Mouse (Mus musculus): ENCODE measurements at regions not wholly inside any gene's neighbourhood (a gene's known extent, or its start where the extent isn't known, plus 50 kb on each side); places are given as distances from the start of the nearest gene placed in this dataset.

GRCm38 (mm10) chr8:90657116-90657515, 160.1 kb downstream of the Gm19935 start:
- no peaks in the 10 kb centered on the region for H3K4me1 ChIP-seq (replicated peaks; ENCODE audit: control insufficient read depth, insufficient read depth, low read length)
- no peak overlapping the region for H3K9ac ChIP-seq (ENCODE audit: low read depth, low read length)
- no peak overlapping the region for H3K4me2 ChIP-seq
- H3K4me3 ChIP-seq (ENCODE audit: low read depth, low read length) = no peak overlapping the region
- ATAC-seq (replicated peaks; ENCODE audit: low FRiP score) (no peak), DNase-seq (ENCODE audit: low spot score) (no peak)
- 76% methylated on average over 5 of the region's 5 CpGs for WGBS
- no peaks in the 10 kb centered on the region for H3K27me3 ChIP-seq (replicated peaks; ENCODE audit: control insufficient read depth, insufficient read depth, low read length)
- H3K9me3 ChIP-seq (ENCODE audit: control insufficient read depth, low read length) = no peaks in the 10 kb centered on the region
- no peaks in the 10 kb centered on the region for H3K36me3 ChIP-seq (ENCODE audit: control insufficient read depth, insufficient read depth, low read length)
- no peak overlapping the region for H3K27ac ChIP-seq (ENCODE audit: low read depth, low read length)

- Histone ChIP-seq H3K27me3 (replicated peaks; ENCODE audit: control insufficient read depth, insufficient read depth, low read length) (no peaks in the 10 kb centered on the region), H3K27ac (ENCODE audit: low read depth, low read length) (no peak overlapping the region), H3K4me2 (no peak overlapping the region), H3K9ac (ENCODE audit: low read depth, low read length) (no peak overlapping the region), H3K36me3 (ENCODE audit: control insufficient read depth, insufficient read depth, low read length) (no peaks in the 10 kb centered on the region), H3K4me3 (ENCODE audit: low read depth, low read length) (no peak overlapping the region), H3K4me1 (replicated peaks; ENCODE audit: control insufficient read depth, insufficient read depth, low read length) (no peaks in the 10 kb centered on the region), H3K9me3 (ENCODE audit: control insufficient read depth, low read length) (no peaks in the 10 kb centered on the region)
- no peak for DNase-seq (ENCODE audit: low spot score)
- ATAC-seq (replicated peaks; ENCODE audit: low FRiP score) = no peak
- WGBS = 84% methylated on average over 5 of the region's 5 CpGs
These were observed 160.6 kb downstream of the Gm19935 start for GRCm38 (mm10) chr8:90656436-90657090.

- H3K4me2 ChIP-seq = no peak overlapping the region
- H3K9me3 ChIP-seq (ENCODE audit: control insufficient read depth, low read length) = no peaks in the 10 kb centered on the region
- H3K9ac ChIP-seq (ENCODE audit: low read depth, low read length) = no peak overlapping the region
- H3K27ac ChIP-seq (ENCODE audit: low read depth, low read length) = no peak overlapping the region
- 93% methylated on average over 2 of the region's 2 CpGs for WGBS
- DNase-seq (ENCODE audit: low spot score) (no peak), ATAC-seq (replicated peaks; ENCODE audit: low FRiP score) (no peak)
- H3K4me1 ChIP-seq (replicated peaks; ENCODE audit: control insufficient read depth, insufficient read depth, low read length) = no peaks in the 10 kb centered on the region
- H3K36me3 ChIP-seq (ENCODE audit: control insufficient read depth, insufficient read depth, low read length) = no peaks in the 10 kb centered on the region
- H3K27me3 ChIP-seq (replicated peaks; ENCODE audit: control insufficient read depth, insufficient read depth, low read length) = no peaks in the 10 kb centered on the region
- no peak overlapping the region for H3K4me3 ChIP-seq (ENCODE audit: low read depth, low read length)
These were observed 162.4 kb downstream of the Gm19935 start for GRCm38 (mm10) chr8:90654786-90655185.

- ATAC-seq (replicated peaks; ENCODE audit: low FRiP score) = no peak
- 56% methylated on average over 6 of the region's 6 CpGs for WGBS
These were observed 174.8 kb downstream of the Gm19935 start for GRCm38 (mm10) chr8:90642392-90642791.

GRCm38 (mm10) chr8:90636770-90637169, 180.4 kb downstream of the Gm19935 start:
- DNase-seq (ENCODE audit: low spot score) = no peak
- no peak overlapping the region for H3K4me2 ChIP-seq
- ATAC-seq (replicated peaks; ENCODE audit: low FRiP score) = no peak

More at GRCm38 (mm10) chr8:90642392-90642791, 174.8 kb downstream of the Gm19935 start:
- H3K27me3 ChIP-seq (replicated peaks; ENCODE audit: control insufficient read depth, insufficient read depth, low read length) = no peaks in the 10 kb centered on the region
- H3K9me3 ChIP-seq (ENCODE audit: control insufficient read depth, low read length) = no peaks in the 10 kb centered on the region
- no peak overlapping the region for H3K4me2 ChIP-seq
- no peaks in the 10 kb centered on the region for H3K36me3 ChIP-seq (ENCODE audit: control insufficient read depth, insufficient read depth, low read length)
- no peak overlapping the region for H3K4me3 ChIP-seq (ENCODE audit: low read depth, low read length)
- H3K9ac ChIP-seq (ENCODE audit: low read depth, low read length) = no peak overlapping the region
- no peaks in the 10 kb centered on the region for H3K4me1 ChIP-seq (replicated peaks; ENCODE audit: control insufficient read depth, insufficient read depth, low read length)
- no peak for DNase-seq (ENCODE audit: low spot score)
- H3K27ac ChIP-seq (ENCODE audit: low read depth, low read length) = no peak overlapping the region

GRCm38 (mm10) chr8:90635766-90636492, 181.3 kb downstream of the Gm19935 start:
- Histone ChIP-seq H3K4me2 (no peak overlapping the region), H3K27me3 (replicated peaks; ENCODE audit: control insufficient read depth, insufficient read depth, low read length) (no peaks in the 10 kb centered on the region), H3K9ac (ENCODE audit: low read depth, low read length) (no peak overlapping the region), H3K27ac (ENCODE audit: low read depth, low read length) (no peak overlapping the region), H3K9me3 (ENCODE audit: control insufficient read depth, low read length) (no peaks in the 10 kb centered on the region), H3K4me1 (replicated peaks; ENCODE audit: control insufficient read depth, insufficient read depth, low read length) (no peaks in the 10 kb centered on the region), H3K36me3 (ENCODE audit: control insufficient read depth, insufficient read depth, low read length) (no peaks in the 10 kb centered on the region), H3K4me3 (ENCODE audit: low read depth, low read length) (no peak overlapping the region)
- ATAC-seq (replicated peaks; ENCODE audit: low FRiP score) = no peak
- WGBS = 59% methylated on average over 7 of the region's 7 CpGs
- DNase-seq (ENCODE audit: low spot score) = no peak

More at GRCm38 (mm10) chr8:90636770-90637169, 180.4 kb downstream of the Gm19935 start:
- no peaks in the 10 kb centered on the region for H3K27me3 ChIP-seq (replicated peaks; ENCODE audit: control insufficient read depth, insufficient read depth, low read length)
- 80% methylated on average over 7 of the region's 7 CpGs for WGBS
- no peaks in the 10 kb centered on the region for H3K9me3 ChIP-seq (ENCODE audit: control insufficient read depth, low read length)
- H3K36me3 ChIP-seq (ENCODE audit: control insufficient read depth, insufficient read depth, low read length) = no peaks in the 10 kb centered on the region
- H3K9ac ChIP-seq (ENCODE audit: low read depth, low read length) = no peak overlapping the region
- no peak overlapping the region for H3K4me3 ChIP-seq (ENCODE audit: low read depth, low read length)
- no peaks in the 10 kb centered on the region for H3K4me1 ChIP-seq (replicated peaks; ENCODE audit: control insufficient read depth, insufficient read depth, low read length)
- no peak overlapping the region for H3K27ac ChIP-seq (ENCODE audit: low read depth, low read length)

- ATAC-seq (replicated peaks; ENCODE audit: low FRiP score) = no peak
- no peak overlapping the region for H3K4me2 ChIP-seq
These were observed 186.4 kb downstream of the Gm19935 start for GRCm38 (mm10) chr8:90630796-90631195.

GRCm38 (mm10) chr8:90608410-90608809, 208.8 kb downstream of the Gm19935 start:
- no peaks in the 10 kb centered on the region for H3K4me1 ChIP-seq (replicated peaks; ENCODE audit: control insufficient read depth, insufficient read depth, low read length)
- WGBS = 76% methylated on average over 3 of the region's 3 CpGs
- no peaks in the 10 kb centered on the region for H3K36me3 ChIP-seq (ENCODE audit: control insufficient read depth, insufficient read depth, low read length)
- no peak overlapping the region for H3K4me3 ChIP-seq (ENCODE audit: low read depth, low read length)
- H3K27me3 ChIP-seq (replicated peaks; ENCODE audit: control insufficient read depth, insufficient read depth, low read length) = no peaks in the 10 kb centered on the region
- DNase-seq (ENCODE audit: low spot score) = no peak
- H3K9me3 ChIP-seq (ENCODE audit: control insufficient read depth, low read length) = no peaks in the 10 kb centered on the region
- ATAC-seq (replicated peaks; ENCODE audit: low FRiP score) = no peak
- no peak overlapping the region for H3K9ac ChIP-seq (ENCODE audit: low read depth, low read length)
- no peak overlapping the region for H3K4me2 ChIP-seq
- no peak overlapping the region for H3K27ac ChIP-seq (ENCODE audit: low read depth, low read length)

More at GRCm38 (mm10) chr8:90630796-90631195, 186.4 kb downstream of the Gm19935 start:
- no peaks in the 10 kb centered on the region for H3K4me1 ChIP-seq (replicated peaks; ENCODE audit: control insufficient read depth, insufficient read depth, low read length)
- no peaks in the 10 kb centered on the region for H3K36me3 ChIP-seq (ENCODE audit: control insufficient read depth, insufficient read depth, low read length)
- H3K4me3 ChIP-seq (ENCODE audit: low read depth, low read length) = no peak overlapping the region
- WGBS = 78% methylated on average over 1 of the region's 1 CpGs
- no peak overlapping the region for H3K27ac ChIP-seq (ENCODE audit: low read depth, low read length)
- no peaks in the 10 kb centered on the region for H3K9me3 ChIP-seq (ENCODE audit: control insufficient read depth, low read length)
- no peak overlapping the region for H3K9ac ChIP-seq (ENCODE audit: low read depth, low read length)
- H3K27me3 ChIP-seq (replicated peaks; ENCODE audit: control insufficient read depth, insufficient read depth, low read length) = no peaks in the 10 kb centered on the region
- no peak for DNase-seq (ENCODE audit: low spot score)

Measured in liver, embryonic 11.5 days (tissue).